Mouse (Mus musculus): ENCODE measurements at regions not wholly inside any gene's neighbourhood (a gene's known extent, or its start where the extent isn't known, plus 50 kb on each side); places are given as distances from the start of the nearest gene placed in this dataset.
A peak's percentile ranks its signal among the peaks of the same experiment; 100 is the strongest.

GRCm38 (mm10) chr12:92187133-92187482 lies 338.2 kb upstream of the Sel1l start:
- no peak overlapping the region for H3K4me2 ChIP-seq
- no peaks in the 10 kb centered on the region for H3K36me3 ChIP-seq
- peak overlapping the region; percentile 67 for H3K27ac ChIP-seq
- H3K4me3 ChIP-seq (replicated peaks) = no peak overlapping the region
- no peaks in the 10 kb centered on the region for H3K9me3 ChIP-seq (replicated peaks)
- WGBS = 33% methylated on average over 2 of the region's 2 CpGs
- no peak overlapping the region for H3K9ac ChIP-seq
- ATAC-seq (replicated peaks; ENCODE audit: low FRiP score) = peak; percentile 86
- peaks cover 7% of the 10 kb centered on the region; the same call in 1 of the 2 replicates for H3K4me1 ChIP-seq
- no peaks in the 10 kb centered on the region for H3K27me3 ChIP-seq

- Histone ChIP-seq H3K4me3 (replicated peaks) (no peak overlapping the region), H3K27ac (peak overlapping the region; percentile 67; the same call in 1 of the 2 replicates), H3K36me3 (no peaks in the 10 kb centered on the region), H3K4me1 (peaks cover 7% of the 10 kb centered on the region; the same call in 1 of the 2 replicates), H3K27me3 (no peaks in the 10 kb centered on the region), H3K9ac (no peak overlapping the region), H3K4me2 (no peak overlapping the region), H3K9me3 (replicated peaks) (no peaks in the 10 kb centered on the region)
- WGBS = 40% methylated on average over 6 of the region's 6 CpGs
- ATAC-seq (replicated peaks; ENCODE audit: low FRiP score) = peak; percentile 91
These were observed 337.6 kb upstream of the Sel1l start for GRCm38 (mm10) chr12:92186448-92187132.

GRCm38 (mm10) chr12:92179292-92179691 lies 330.3 kb upstream of the Sel1l start:
- Histone ChIP-seq H3K4me2 (no peak overlapping the region), H3K27me3 (no peaks in the 10 kb centered on the region), H3K4me1 (no peaks in the 10 kb centered on the region), H3K9me3 (replicated peaks) (no peaks in the 10 kb centered on the region), H3K9ac (no peak overlapping the region), H3K27ac (no peak overlapping the region), H3K4me3 (replicated peaks) (no peak overlapping the region), H3K36me3 (no peaks in the 10 kb centered on the region)
- ATAC-seq (replicated peaks; ENCODE audit: low FRiP score) = no peak
- WGBS = 51% methylated on average over 5 of the region's 5 CpGs

GRCm38 (mm10) chr12:92156726-92157125 lies 307.8 kb upstream of the Sel1l start:
- no peak overlapping the region for H3K4me2 ChIP-seq
- no peak overlapping the region for H3K27ac ChIP-seq
- no peaks in the 10 kb centered on the region for H3K27me3 ChIP-seq
- no peaks in the 10 kb centered on the region for H3K36me3 ChIP-seq
- no peak for ATAC-seq (replicated peaks; ENCODE audit: low FRiP score)
- no peak overlapping the region for H3K4me3 ChIP-seq (replicated peaks)
- no peak overlapping the region for H3K9ac ChIP-seq
- H3K4me1 ChIP-seq = no peaks in the 10 kb centered on the region; the same call in 1 of the 2 replicates
- H3K9me3 ChIP-seq (replicated peaks) = no peaks in the 10 kb centered on the region

- no peak overlapping the region for H3K4me3 ChIP-seq (replicated peaks)
These were observed 303.9 kb upstream of the Sel1l start for GRCm38 (mm10) chr12:92152922-92153235.

GRCm38 (mm10) chr12:92152043-92152921 lies 303.3 kb upstream of the Sel1l start:
- no peaks in the 10 kb centered on the region for H3K27me3 ChIP-seq
- WGBS = 56% methylated on average over 4 of the region's 4 CpGs
- H3K27ac ChIP-seq = no peak overlapping the region
- no peak overlapping the region for H3K4me3 ChIP-seq (replicated peaks)
- no peaks in the 10 kb centered on the region for H3K36me3 ChIP-seq
- no peaks in the 10 kb centered on the region for H3K9me3 ChIP-seq (replicated peaks)
- ATAC-seq (replicated peaks; ENCODE audit: low FRiP score) = peak; percentile 64; the same call in 1 of the 2 replicates
- H3K9ac ChIP-seq = no peak overlapping the region
- H3K4me1 ChIP-seq = no peaks in the 10 kb centered on the region; the same call in 1 of the 2 replicates
- H3K4me2 ChIP-seq = no peak overlapping the region

More at GRCm38 (mm10) chr12:92152922-92153235, 303.9 kb upstream of the Sel1l start:
- H3K36me3 ChIP-seq = no peaks in the 10 kb centered on the region
- no peak overlapping the region for H3K9ac ChIP-seq
- no peak overlapping the region for H3K4me2 ChIP-seq
- H3K4me1 ChIP-seq = no peaks in the 10 kb centered on the region; the same call in 1 of the 2 replicates
- ATAC-seq (replicated peaks; ENCODE audit: low FRiP score) = peak; percentile 85
- 57% methylated on average over 2 of the region's 2 CpGs for WGBS
- H3K9me3 ChIP-seq (replicated peaks) = no peaks in the 10 kb centered on the region
- H3K27me3 ChIP-seq = no peaks in the 10 kb centered on the region
- no peak overlapping the region for H3K27ac ChIP-seq

GRCm38 (mm10) chr12:92137539-92137938 lies 288.6 kb upstream of the Sel1l start:
- no peak overlapping the region for H3K9ac ChIP-seq
- H3K4me1 ChIP-seq = no peaks in the 10 kb centered on the region
- WGBS = 83% methylated on average over 4 of the region's 4 CpGs
- H3K36me3 ChIP-seq = no peaks in the 10 kb centered on the region
- ATAC-seq (replicated peaks; ENCODE audit: low FRiP score) = no peak
- no peak overlapping the region for H3K27ac ChIP-seq
- H3K9me3 ChIP-seq (replicated peaks) = no peaks in the 10 kb centered on the region
- no peaks in the 10 kb centered on the region for H3K27me3 ChIP-seq
- H3K4me3 ChIP-seq (replicated peaks) = no peak overlapping the region
- no peak overlapping the region for H3K4me2 ChIP-seq

GRCm38 (mm10) chr12:92127648-92128047 lies 278.7 kb upstream of the Sel1l start:
- H3K4me3 ChIP-seq (replicated peaks) = no peak overlapping the region
- no peak overlapping the region for H3K4me2 ChIP-seq
- no peaks in the 10 kb centered on the region for H3K4me1 ChIP-seq
- no peak overlapping the region for H3K27ac ChIP-seq
- H3K27me3 ChIP-seq = no peaks in the 10 kb centered on the region
- WGBS = 83% methylated on average over 6 of the region's 6 CpGs
- H3K36me3 ChIP-seq = no peaks in the 10 kb centered on the region
- H3K9me3 ChIP-seq (replicated peaks) = no peaks in the 10 kb centered on the region
- no peak for ATAC-seq (replicated peaks; ENCODE audit: low FRiP score)
- no peak overlapping the region for H3K9ac ChIP-seq

- H3K36me3 ChIP-seq = no peaks in the 10 kb centered on the region
- no peak overlapping the region for H3K4me2 ChIP-seq
- 75% methylated on average over 6 of the region's 6 CpGs for WGBS
- H3K9me3 ChIP-seq (replicated peaks) = no peaks in the 10 kb centered on the region
- no peak overlapping the region for H3K4me3 ChIP-seq (replicated peaks)
- H3K27ac ChIP-seq = no peak overlapping the region
- H3K4me1 ChIP-seq = no peaks in the 10 kb centered on the region
- ATAC-seq (replicated peaks; ENCODE audit: low FRiP score) = no peak
- H3K9ac ChIP-seq = no peak overlapping the region
- no peaks in the 10 kb centered on the region for H3K27me3 ChIP-seq
These were observed 271.3 kb upstream of the Sel1l start for GRCm38 (mm10) chr12:92120164-92120815.

GRCm38 (mm10) chr12:92109615-92110014 lies 260.7 kb upstream of the Sel1l start:
- 60% methylated on average over 3 of the region's 3 CpGs for WGBS
- H3K4me3 ChIP-seq (replicated peaks) = no peak overlapping the region
- H3K27ac ChIP-seq = no peak overlapping the region
- no peaks in the 10 kb centered on the region for H3K36me3 ChIP-seq
- H3K27me3 ChIP-seq = no peaks in the 10 kb centered on the region
- H3K9me3 ChIP-seq (replicated peaks) = no peaks in the 10 kb centered on the region
- no peak overlapping the region for H3K4me2 ChIP-seq
- H3K4me1 ChIP-seq = no peaks in the 10 kb centered on the region
- no peak overlapping the region for H3K9ac ChIP-seq
- ATAC-seq (replicated peaks; ENCODE audit: low FRiP score) = no peak; the same call in 1 of the 2 replicates

- no peaks in the 10 kb centered on the region for H3K27me3 ChIP-seq
- H3K27ac ChIP-seq = no peak overlapping the region
- H3K4me2 ChIP-seq = no peak overlapping the region
- 85% methylated on average over 4 of the region's 4 CpGs for WGBS
- no peak overlapping the region for H3K4me3 ChIP-seq (replicated peaks)
- no peak overlapping the region for H3K9ac ChIP-seq
- no peak for ATAC-seq (replicated peaks; ENCODE audit: low FRiP score)
- no peaks in the 10 kb centered on the region for H3K9me3 ChIP-seq (replicated peaks)
- no peaks in the 10 kb centered on the region for H3K4me1 ChIP-seq
- no peaks in the 10 kb centered on the region for H3K36me3 ChIP-seq
These were observed 251.1 kb upstream of the Sel1l start for GRCm38 (mm10) chr12:92100080-92100479.

- ATAC-seq (replicated peaks; ENCODE audit: low FRiP score) = no peak
- H3K4me1 ChIP-seq = no peaks in the 10 kb centered on the region
- WGBS = 52% methylated on average over 10 of the region's 10 CpGs
- H3K9ac ChIP-seq = no peak overlapping the region
- no peak overlapping the region for H3K27ac ChIP-seq
- H3K27me3 ChIP-seq = no peaks in the 10 kb centered on the region
- H3K9me3 ChIP-seq (replicated peaks) = no peaks in the 10 kb centered on the region
- H3K4me3 ChIP-seq (replicated peaks) = no peak overlapping the region
- H3K4me2 ChIP-seq = no peak overlapping the region
- no peaks in the 10 kb centered on the region for H3K36me3 ChIP-seq
These were observed 243.9 kb upstream of the Sel1l start for GRCm38 (mm10) chr12:92092794-92093365.
